In the genomic region with DNA sequence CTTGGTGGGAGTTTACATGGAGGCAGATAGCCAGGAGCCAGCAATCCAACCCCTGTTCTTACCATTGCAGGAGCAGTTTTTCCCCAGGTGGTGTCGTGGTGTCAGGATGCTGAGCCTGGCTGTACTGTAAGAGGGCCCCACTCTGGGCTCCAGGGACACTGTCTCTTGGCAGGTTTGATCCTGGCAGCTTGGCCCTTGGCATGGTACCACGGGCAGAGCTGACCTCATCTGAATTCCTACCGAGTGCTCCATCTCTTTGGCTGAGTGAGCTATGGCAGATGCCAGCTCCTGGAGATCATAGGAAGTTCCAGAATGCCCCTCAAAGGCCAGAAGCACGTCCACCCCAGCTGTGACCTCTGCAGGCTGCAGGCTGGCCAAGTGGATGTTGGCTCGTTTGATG, we compare ENCODE assay signal across 10 mouse cellular contexts. TPM values are rescaled to one million over a fixed set of nuclear protein-coding genes. Genes with fewer than 3 reads are reported as not detected.
A peak's percentile ranks its signal among the peaks of the same experiment; 100 is the strongest.
DNase-seq lines count a peak whose midpoint lies in the region; ATAC-seq lines count a peak whose summit lies in the region.
"Had no signal": no experiment of that assay in that cellular context is flagged by ENCODE, and none has a peak within 500 bp of the region (broad histone marks: within the 10 kb centered on the region; RNA-seq: fewer than 3 reads in every experiment).

No protein-coding gene starts in this region.

- intact Hi-C loops in left cerebral cortex, postnatal 14 days (cut with DNase I), result no loop called here

- peak; percentile 34 for DNase-seq in adrenal gland, adult 2 months
- DNase-seq in adrenal gland, adult 18-20 months (ENCODE audit: low spot score in 2 of 2), result no peak
- peak; percentile 11 to 12 for DNase-seq in left cerebral cortex, postnatal 14 days (ENCODE audit: low spot score in 2 of 2)
- no peak for DNase-seq in left cerebral cortex, adult 18-20 months (ENCODE audit: low spot score in 2 of 2)
- DNase-seq in fibroblast of lung, adult 2 months (ENCODE audit: low read depth), result peak; percentile 4
- peak; percentile 66 for DNase-seq in heart, postnatal 4 days
- no peak for DNase-seq in embryo, embryonic 10.5 days (ENCODE audit: low spot score)
- DNase-seq: kidney, postnatal 36 days; liver, embryonic 13.5 days had no signal

- ATAC-seq in CD4-positive, CD25-positive, alpha-beta regulatory T cell, adult 4 months, result no peak

RNA-seq across cellular contexts. Expression of gene Slc36a1, which starts 57.9 kb away (rescaled TPM):
- 10 to 100 TPM; 15.9 to 18.7 TPM for total RNA-seq in adrenal gland, adult 2 months (2021)
- 16.4 and 21.5 TPM in 2 replicates for polyA plus RNA-seq in adrenal gland, adult 2 months (2012; rRNA removed)
- total RNA-seq in adrenal gland, adult 18-20 months (2021), result 10 to 100 TPM; 17.8 to 18.4 TPM
- total RNA-seq in left cerebral cortex, postnatal 14 days (2021), result 10 to 100 TPM; 71.8 to 77.3 TPM
- total RNA-seq in left cerebral cortex, adult 18-20 months (2021), result 10 to 100 TPM; 75.5 to 82.1 TPM
- 10 to 100 TPM; 11.6 to 12.0 TPM for total RNA-seq in heart, postnatal 4 days (2021)
- polyA plus RNA-seq in CD4-positive, CD25-positive, alpha-beta regulatory T cell, adult 4 months (2017; shearing (Covaris generic)), result 1 to 10 TPM; 2.5 to 2.9 TPM

Comparison
In these comparisons a context has a peak if more than half of its experiments do, and no peak if none do; other contexts are left out.
1. DNase-seq: peak in adrenal gland, adult 2 months (single experiment), left cerebral cortex, postnatal 14 days (2 of 2), fibroblast of lung, adult 2 months (single experiment) and heart, postnatal 4 days (single experiment); none in adrenal gland, adult 18-20 months (0 of 2), left cerebral cortex, adult 18-20 months (0 of 2) and embryo, embryonic 10.5 days (single experiment).